Mouse (Mus musculus): ENCODE data around the gene Anp32a.

GRCm38 (mm10) chr9:62418742-62419141 lies 77.6 kb downstream of the Anp32a start:
- TF ChIP-seq ZNF384 (IDR thresholded peaks at IDR 0.05; ENCODE audit: low read depth, low read length) (no peak), MAFK (IDR thresholded peaks at IDR 0.05; ENCODE audit: insufficient read depth, low read depth, low read length) (no peak), ZC3H11A (IDR thresholded peaks at IDR 0.05; ENCODE audit: borderline replicate concordance, low read depth, low read length) (no peak), CHD2 (IDR thresholded peaks at IDR 0.05; ENCODE audit: low read depth, low read length) (no peak)

All from ES-E14 (cell line).